Mouse (Mus musculus) midbrain, embryonic 15.5 days (tissue): Measurements from ENCODE around the gene Pcdh9. TPM values are rescaled to one million over a fixed set of nuclear protein-coding genes. Genes with fewer than 3 reads are reported as not detected.

Source experiments
- ATAC-seq: fragments of 200-750 bp; cut with Nextera tagmentation; replicated peaks from 2 replicates; pipeline ENCODE4 v1.8.0; 2017; ENCODE audit warnings: moderate TSS enrichment
- H3K27ac ChIP-seq: fragments of 300-500 bp; sonication (generic); 2 replicates; pipeline ENCODE4 v1.5.1; 2015; ENCODE audit warnings: mild to moderate bottlenecking, inconsistent platforms
- H3K27me3 ChIP-seq: fragments of 300-500 bp; sonication (generic); replicated peaks from 2 replicates; pipeline ENCODE4 v1.6.1; 2015; ENCODE audit warnings: inconsistent platforms
- H3K36me3 ChIP-seq: fragments of 300-500 bp; sonication (generic); replicated peaks from 2 replicates; pipeline ENCODE4 v1.6.1; 2015; ENCODE audit warnings: inconsistent platforms
- H3K4me1 ChIP-seq: fragments of 300-500 bp; sonication (generic); 2 replicates; pipeline ENCODE4 v1.6.1; 2015; ENCODE audit warnings: inconsistent platforms
- H3K4me2 ChIP-seq: fragments of 300-500 bp; sonication (generic); 2 replicates; pipeline ENCODE4 v1.6.1; 2015; ENCODE audit warnings: inconsistent platforms, mild to moderate bottlenecking, moderate library complexity
- H3K4me3 ChIP-seq: fragments of 300-500 bp; sonication (generic); 2 replicates; pipeline ENCODE4 v1.5.1; 2015; ENCODE audit warnings: mild to moderate bottlenecking, inconsistent platforms
- H3K9ac ChIP-seq: fragments of 300-500 bp; sonication (generic); 2 replicates; pipeline ENCODE4 v1.6.1; 2015; ENCODE audit warnings: mild to moderate bottlenecking, inconsistent platforms
- H3K9me3 ChIP-seq: fragments of 300-500 bp; sonication (generic); 2 replicates; pipeline ENCODE4 v1.6.1; 2016; ENCODE audit warnings: inconsistent platforms
- WGBS: fragments of 180-500 bp; shearing (Covaris S2); methylation state at CpG from one replicate; pipeline ENCODE4 v1.1.7; 2015; ENCODE audit warnings: mixed read lengths; 5-methylcytosine and 5-hydroxymethylcytosine counted together
- polyA plus RNA-seq: library from polyadenylated mRNA; unstranded; fragments of >200 nt; fragmentation: Nextera tagmentation; extraction: Ambion mirVana; gene quantifications from 2 replicates; pipeline ENCODE4 v1.2.1, GENCODE M21; 2015

Pcdh9 gene
- polyA plus RNA-seq, 1 experiment from 2014 or later = 172 TPM

- Histone ChIP-seq H3K27me3 (no peaks in the 10 kb centered on the region), H3K9ac (no peak overlapping the region), H3K9me3 (no peaks in the 10 kb centered on the region), H3K4me3 (no peak overlapping the region), H3K27ac (no peak overlapping the region), H3K36me3 (no peaks in the 10 kb centered on the region), H3K4me2 (no peak overlapping the region), H3K4me1 (no peaks in the 10 kb centered on the region)
- 92% methylated on average over 1 of the region's 1 CpGs for WGBS
- ATAC-seq = no peak
Observed at GRCm38 (mm10) chr14:93875968-93876367, 14.5 kb downstream of the Pcdh9 start.

DNA sequence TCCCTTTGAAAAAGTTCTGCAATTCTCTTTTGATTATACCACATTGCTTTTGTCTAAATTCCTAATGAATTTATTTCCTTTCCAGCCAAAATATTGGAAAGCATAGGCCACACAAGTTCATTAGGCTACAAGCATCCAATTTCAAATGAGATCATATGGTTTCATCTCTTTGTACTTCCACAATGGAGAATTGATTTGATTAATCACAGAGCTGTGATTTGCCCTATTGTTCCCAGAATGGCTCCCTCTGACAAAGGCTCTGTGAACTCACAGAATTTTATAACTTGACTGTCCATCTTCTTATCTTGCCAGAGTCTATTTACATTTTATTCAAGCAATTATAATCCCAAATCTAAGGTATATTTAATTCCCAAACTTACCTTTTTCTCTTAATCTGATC is 22.3 kb downstream of the Pcdh9 start:
- no peak for ATAC-seq
- no peak overlapping the region for H3K9ac ChIP-seq

DNA sequence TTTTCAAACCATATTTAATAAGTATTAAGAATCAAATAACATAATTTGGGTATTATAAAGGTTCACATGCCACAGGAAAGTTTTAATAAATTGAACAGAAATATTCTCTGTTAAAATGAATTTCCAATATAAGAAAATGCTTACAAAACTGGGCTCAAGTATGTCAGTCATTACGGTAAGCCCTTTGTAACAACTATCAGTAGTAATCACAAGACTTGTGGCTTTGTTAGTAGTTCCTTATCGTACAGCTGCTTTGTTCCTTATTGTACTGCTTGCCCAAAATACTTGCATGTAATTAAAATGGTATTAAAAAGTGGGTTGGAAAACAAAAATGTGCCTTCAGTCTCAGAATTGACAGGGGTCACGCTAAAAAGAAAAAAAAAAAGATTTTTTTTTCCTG is 32.4 kb downstream of the Pcdh9 start:
- no peak overlapping the region for H3K4me3 ChIP-seq
- H3K36me3 ChIP-seq = no peaks in the 10 kb centered on the region
- no peak for ATAC-seq
- H3K4me1 ChIP-seq = no peaks in the 10 kb centered on the region
- H3K27ac ChIP-seq = no peak overlapping the region
- 70% methylated on average over 3 of the region's 3 CpGs for WGBS
- no peaks in the 10 kb centered on the region for H3K27me3 ChIP-seq
- no peak overlapping the region for H3K4me2 ChIP-seq
- no peak overlapping the region for H3K9ac ChIP-seq
- no peaks in the 10 kb centered on the region for H3K9me3 ChIP-seq

More for the DNA sequence above, 22.3 kb downstream of the Pcdh9 start:
- H3K4me3 ChIP-seq = no peak overlapping the region
- H3K9me3 ChIP-seq = no peaks in the 10 kb centered on the region
- no peak overlapping the region for H3K27ac ChIP-seq
- no peak overlapping the region for H3K4me2 ChIP-seq
- H3K4me1 ChIP-seq = no peaks in the 10 kb centered on the region
- no peaks in the 10 kb centered on the region for H3K36me3 ChIP-seq
- H3K27me3 ChIP-seq = no peaks in the 10 kb centered on the region

DNA sequence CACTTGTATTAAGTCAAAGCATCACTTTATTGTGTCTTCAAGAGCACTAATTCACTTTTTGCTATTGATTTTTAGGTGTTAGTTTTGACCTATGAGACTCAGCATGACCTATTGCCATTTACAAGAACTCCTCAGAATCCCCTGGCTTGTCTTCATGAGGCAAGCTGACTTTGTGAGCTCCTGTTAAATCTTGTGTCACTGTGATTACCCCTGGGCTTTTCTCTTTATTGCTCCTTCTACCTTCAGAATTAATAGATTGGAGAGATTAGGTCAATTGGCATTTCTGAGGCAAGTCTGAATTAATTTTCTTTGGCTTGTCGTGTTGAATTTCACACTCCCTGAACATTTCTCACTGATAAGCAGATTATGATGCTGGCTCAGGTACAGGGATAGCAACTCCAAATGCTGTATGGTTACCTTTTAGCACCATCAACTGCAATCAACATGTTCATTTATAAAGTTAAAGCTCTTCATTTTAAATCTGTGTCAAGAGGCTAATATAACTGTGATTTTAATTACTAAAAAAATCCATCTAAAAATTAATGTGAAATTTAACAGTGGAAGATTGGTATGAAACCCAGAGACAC is 44.3 kb downstream of the Pcdh9 start:
- H3K4me2 ChIP-seq = no peak overlapping the region
- no peak for ATAC-seq
- no peaks in the 10 kb centered on the region for H3K9me3 ChIP-seq
- no peaks in the 10 kb centered on the region for H3K36me3 ChIP-seq
- peaks cover 5% of the 10 kb centered on the region; the same call in 1 of the 2 replicates for H3K4me1 ChIP-seq
- no peaks in the 10 kb centered on the region for H3K27me3 ChIP-seq
- H3K4me3 ChIP-seq = no peak overlapping the region
- H3K9ac ChIP-seq = no peak overlapping the region
- no peak overlapping the region for H3K27ac ChIP-seq
- WGBS = 4% methylated on average over 1 of the region's 1 CpGs

- H3K27ac ChIP-seq = no peak overlapping the region
- no peaks in the 10 kb centered on the region for H3K27me3 ChIP-seq
- H3K4me2 ChIP-seq = no peak overlapping the region
- H3K4me3 ChIP-seq = no peak overlapping the region
- no peaks in the 10 kb centered on the region for H3K36me3 ChIP-seq
- no peak for ATAC-seq
- 34% methylated on average over 3 of the region's 3 CpGs for WGBS
- H3K9ac ChIP-seq = no peak overlapping the region
- no peaks in the 10 kb centered on the region for H3K9me3 ChIP-seq
- peaks cover 5% of the 10 kb centered on the region; the same call in 1 of the 2 replicates for H3K4me1 ChIP-seq
Observed at GRCm38 (mm10) chr14:93842686-93843288, 47.7 kb downstream of the Pcdh9 start.

GRCm38 (mm10) chr14:93832511-93832910 is 58.0 kb downstream of the Pcdh9 start:
- 86% methylated on average over 6 of the region's 6 CpGs for WGBS
- Histone ChIP-seq H3K27ac (no peak overlapping the region), H3K4me2 (no peak overlapping the region), H3K9ac (no peak overlapping the region), H3K36me3 (no peaks in the 10 kb centered on the region), H3K4me3 (no peak overlapping the region), H3K4me1 (0 out of 2 replicates have a peak, but pooled peaks cover 3% of the 10 kb centered on the region), H3K27me3 (no peaks in the 10 kb centered on the region), H3K9me3 (no peaks in the 10 kb centered on the region)
- no peak for ATAC-seq

DNA sequence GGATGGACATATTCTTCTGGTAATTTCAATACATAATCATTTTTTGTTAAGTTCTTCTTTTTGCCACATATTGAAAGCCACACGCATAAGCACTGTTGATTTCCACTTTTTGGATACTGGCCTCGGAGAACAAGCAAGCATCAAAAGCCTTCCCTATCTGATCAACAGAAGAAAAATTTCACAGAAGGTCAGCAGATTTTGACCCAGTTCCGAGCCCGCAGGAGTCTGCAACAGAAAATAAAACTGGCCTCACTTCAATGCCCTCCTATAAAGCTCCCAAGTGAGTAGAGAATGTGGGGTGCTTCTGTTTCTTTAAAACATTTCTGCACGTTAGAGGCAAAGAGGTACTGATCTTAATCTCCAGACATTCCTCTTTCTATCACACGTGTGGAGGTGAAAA is 63.3 kb downstream of the Pcdh9 start:
- WGBS = 34% methylated on average over 6 of the region's 6 CpGs
- H3K36me3 ChIP-seq = no peaks in the 10 kb centered on the region
- no peak overlapping the region for H3K4me3 ChIP-seq
- no peak overlapping the region for H3K27ac ChIP-seq
- no peak overlapping the region for H3K9ac ChIP-seq
- no peak overlapping the region for H3K4me2 ChIP-seq
- ATAC-seq = no peak
- no peaks in the 10 kb centered on the region for H3K9me3 ChIP-seq
- peaks cover 20% of the 10 kb centered on the region for H3K4me1 ChIP-seq
- no peaks in the 10 kb centered on the region for H3K27me3 ChIP-seq

GRCm38 (mm10) chr14:93826042-93826462 is 64.4 kb downstream of the Pcdh9 start:
- WGBS = 21% methylated on average over 6 of the region's 6 CpGs
- Histone ChIP-seq H3K27me3 (no peaks in the 10 kb centered on the region), H3K9me3 (no peaks in the 10 kb centered on the region), H3K27ac (peak overlapping the region; percentile 50; the same call in 1 of the 2 replicates), H3K4me3 (no peak overlapping the region), H3K36me3 (no peaks in the 10 kb centered on the region), H3K4me1 (peaks cover 20% of the 10 kb centered on the region), H3K4me2 (no peak overlapping the region), H3K9ac (no peak overlapping the region)
- ATAC-seq = peak; percentile 66

DNA sequence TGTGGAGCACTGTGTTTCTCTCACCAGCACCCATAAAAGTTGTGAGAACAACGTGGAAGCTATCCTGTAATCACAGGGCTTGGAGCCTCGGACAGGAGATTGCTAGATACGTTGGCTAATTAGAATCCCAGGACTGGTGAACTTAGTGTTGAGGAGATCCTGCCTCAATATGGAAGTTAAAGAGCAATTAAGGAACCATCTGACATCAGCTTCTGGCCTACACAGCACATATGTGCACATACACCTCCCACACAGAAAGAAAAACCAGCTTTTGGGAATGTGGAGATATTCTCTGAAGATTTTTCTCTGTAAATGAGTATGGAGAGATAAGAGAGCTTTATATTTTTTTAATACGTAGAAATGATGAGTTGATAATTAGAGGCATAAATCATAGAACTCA is 71.6 kb downstream of the Pcdh9 start:
- Histone ChIP-seq H3K9ac (no peak overlapping the region), H3K4me2 (no peak overlapping the region), H3K27ac (no peak overlapping the region), H3K27me3 (no peaks in the 10 kb centered on the region), H3K4me3 (no peak overlapping the region), H3K36me3 (no peaks in the 10 kb centered on the region), H3K9me3 (no peaks in the 10 kb centered on the region), H3K4me1 (no peaks in the 10 kb centered on the region)
- 92% methylated on average over 4 of the region's 4 CpGs for WGBS
- ATAC-seq = no peak

DNA sequence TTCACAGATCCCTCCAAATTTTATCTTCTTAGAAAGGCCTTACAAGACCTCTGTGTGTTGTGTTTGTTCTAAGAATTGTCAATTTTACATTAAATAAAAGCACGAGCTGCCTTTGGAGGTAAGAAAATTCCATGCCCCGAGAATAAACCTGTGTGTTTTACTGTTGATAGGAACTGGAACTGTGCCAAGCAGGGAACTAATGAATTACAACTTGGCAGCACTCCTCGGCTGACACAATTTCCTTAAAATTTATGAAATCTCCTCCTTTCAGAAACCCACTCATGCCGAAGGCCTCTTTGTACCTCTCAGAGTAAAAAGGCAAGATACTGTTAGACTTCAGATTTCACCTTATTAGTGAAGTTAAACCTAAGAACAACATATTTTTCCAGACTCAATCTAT is 72.9 kb downstream of the Pcdh9 start:
- 58% methylated on average over 4 of the region's 4 CpGs for WGBS
- H3K27ac ChIP-seq = no peak overlapping the region

GRCm38 (mm10) chr14:93794530-93794929 is 95.9 kb downstream of the Pcdh9 start:
- H3K4me2 ChIP-seq = no peak overlapping the region
- WGBS = 85% methylated on average over 3 of the region's 3 CpGs
- no peaks in the 10 kb centered on the region for H3K9me3 ChIP-seq
- H3K9ac ChIP-seq = no peak overlapping the region
- no peak for ATAC-seq
- H3K4me1 ChIP-seq = no peaks in the 10 kb centered on the region
- H3K4me3 ChIP-seq = no peak overlapping the region
- H3K36me3 ChIP-seq = no peaks in the 10 kb centered on the region
- H3K27me3 ChIP-seq = no peaks in the 10 kb centered on the region
- H3K27ac ChIP-seq = no peak overlapping the region

More for the DNA sequence above, 72.9 kb downstream of the Pcdh9 start:
- no peaks in the 10 kb centered on the region for H3K27me3 ChIP-seq
- H3K9me3 ChIP-seq = no peaks in the 10 kb centered on the region
- no peak for ATAC-seq
- H3K4me3 ChIP-seq = no peak overlapping the region
- H3K9ac ChIP-seq = no peak overlapping the region
- no peaks in the 10 kb centered on the region for H3K4me1 ChIP-seq
- H3K36me3 ChIP-seq = no peaks in the 10 kb centered on the region
- no peak overlapping the region for H3K4me2 ChIP-seq

DNA sequence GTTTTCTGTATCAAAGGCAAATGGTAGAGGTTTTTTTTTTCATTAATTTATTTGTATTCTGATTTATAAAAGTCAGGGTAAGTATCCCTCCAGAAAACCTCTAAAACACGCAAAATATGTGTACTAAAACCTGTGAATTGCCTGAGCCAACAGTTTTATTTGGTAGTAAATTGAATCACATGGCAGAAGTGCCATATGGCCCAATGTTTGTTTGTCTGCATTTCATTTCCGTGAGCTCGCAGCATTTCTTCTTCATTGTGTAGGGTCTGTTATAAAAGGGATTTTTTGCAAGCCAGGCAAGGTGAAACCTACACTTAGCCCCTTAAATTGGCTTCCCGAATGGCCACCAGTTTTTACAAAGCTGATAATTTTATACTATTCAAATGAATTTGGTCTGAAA is 104.2 kb downstream of the Pcdh9 start:
- no peak overlapping the region for H3K4me3 ChIP-seq
- H3K4me2 ChIP-seq = no peak overlapping the region
- H3K4me1 ChIP-seq = no peaks in the 10 kb centered on the region
- H3K27me3 ChIP-seq = no peaks in the 10 kb centered on the region
- no peaks in the 10 kb centered on the region for H3K36me3 ChIP-seq
- H3K9ac ChIP-seq = no peak overlapping the region
- ATAC-seq = no peak
- H3K9me3 ChIP-seq = no peaks in the 10 kb centered on the region
- 72% methylated on average over 4 of the region's 4 CpGs for WGBS
- H3K27ac ChIP-seq = no peak overlapping the region

DNA sequence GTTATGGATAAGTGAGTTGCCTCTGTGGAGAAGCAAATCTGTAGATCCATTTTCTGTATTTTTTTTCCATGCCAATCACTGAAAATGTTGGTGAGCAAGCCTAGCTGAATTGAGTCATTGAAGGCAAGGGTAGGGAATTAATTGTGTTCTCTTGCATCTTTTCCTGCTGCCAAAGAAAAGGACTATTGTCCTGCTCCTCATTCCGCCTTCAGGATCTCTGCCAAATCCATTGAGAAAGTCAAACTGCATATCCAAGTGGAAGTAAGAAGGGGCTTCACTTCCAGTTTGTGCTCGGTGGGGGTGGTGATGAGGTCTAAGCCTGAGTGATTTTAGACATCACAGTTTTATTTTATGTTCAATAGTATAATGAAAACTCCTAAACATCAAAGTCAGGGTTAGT is 105.4 kb downstream of the Pcdh9 start:
- H3K27me3 ChIP-seq = no peaks in the 10 kb centered on the region
- H3K4me2 ChIP-seq = no peak overlapping the region
- 21% methylated on average over 2 of the region's 2 CpGs for WGBS
- H3K9me3 ChIP-seq = no peaks in the 10 kb centered on the region
- H3K36me3 ChIP-seq = no peaks in the 10 kb centered on the region
- H3K27ac ChIP-seq = no peak overlapping the region
- no peak overlapping the region for H3K4me3 ChIP-seq
- no peak overlapping the region for H3K9ac ChIP-seq
- no peak for ATAC-seq
- H3K4me1 ChIP-seq = no peaks in the 10 kb centered on the region
